Mouse (Mus musculus): ENCODE results near the gene P3h4.
"Not testable (repeated sequence)": the region's sequence is repeated elsewhere in the genome, so short reads cannot be mapped to it uniquely, and the experiment has no call there.

P3h4 gene

GRCm38 (mm10) chr11:100362979-100363562, 51.6 kb downstream of the P3h4 start:
- in situ Hi-C loops (cut with MboI; ENCODE audit: low sequenced_read_pairs): no loop called here

GRCm38 (mm10) chr11:100362209-100362978, 52.2 kb downstream of the P3h4 start:
- in situ Hi-C loops (cut with MboI; ENCODE audit: low sequenced_read_pairs): no loop called here

GRCm38 (mm10) chr11:100361059-100361458, 53.6 kb downstream of the P3h4 start:
- in situ Hi-C loops (cut with MboI; ENCODE audit: low sequenced_read_pairs): not testable (repeated sequence)

- in situ Hi-C loops (cut with MboI; ENCODE audit: low sequenced_read_pairs): no loop called here
These were observed 54.5 kb downstream of the P3h4 start for GRCm38 (mm10) chr11:100360175-100360574.
